Mouse (Mus musculus): Measurements from ENCODE around the gene Ppp1ca.

Gene Ppp1ca

DNA sequence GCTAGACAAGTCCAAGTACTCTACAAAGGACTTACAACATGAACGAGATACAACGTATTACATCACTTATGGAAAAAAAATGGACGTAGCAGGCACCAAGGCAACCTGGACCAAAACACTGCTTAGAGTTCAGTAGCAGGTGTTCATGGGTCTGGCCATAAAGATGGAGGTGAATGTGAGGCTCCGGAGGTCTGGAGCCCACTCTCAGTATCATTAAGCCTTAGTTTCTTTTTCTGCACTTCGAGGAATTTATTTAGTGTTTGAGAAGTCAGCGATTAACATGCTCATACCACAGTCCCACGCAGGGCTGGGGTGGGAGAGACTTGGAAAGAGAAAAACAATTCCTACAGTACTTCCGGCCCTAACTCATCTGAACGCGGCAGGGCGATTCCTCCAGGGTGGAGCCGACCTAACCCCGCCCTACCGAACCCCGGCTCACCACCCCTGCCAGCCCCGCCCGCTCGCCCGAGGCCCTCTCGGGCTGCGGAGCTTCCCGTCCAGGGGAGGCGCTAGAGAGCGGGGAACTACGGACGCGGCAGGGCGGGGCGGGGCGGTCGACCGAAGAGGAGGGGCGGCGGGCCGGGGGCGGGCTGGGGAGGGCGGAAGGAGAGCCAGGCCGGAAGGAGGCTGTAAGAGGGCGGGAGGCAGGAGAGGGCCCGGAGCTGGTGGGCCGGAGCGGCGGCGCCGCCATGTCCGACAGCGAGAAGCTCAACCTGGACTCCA lies at the start of gene Ppp1ca:
Ppp1ca (plus strand) TSS at position 538 of the 723 bp plus-strand sequence.
- DNase-seq (ENCODE audit: low read depth): peak; percentile 99

DNA sequence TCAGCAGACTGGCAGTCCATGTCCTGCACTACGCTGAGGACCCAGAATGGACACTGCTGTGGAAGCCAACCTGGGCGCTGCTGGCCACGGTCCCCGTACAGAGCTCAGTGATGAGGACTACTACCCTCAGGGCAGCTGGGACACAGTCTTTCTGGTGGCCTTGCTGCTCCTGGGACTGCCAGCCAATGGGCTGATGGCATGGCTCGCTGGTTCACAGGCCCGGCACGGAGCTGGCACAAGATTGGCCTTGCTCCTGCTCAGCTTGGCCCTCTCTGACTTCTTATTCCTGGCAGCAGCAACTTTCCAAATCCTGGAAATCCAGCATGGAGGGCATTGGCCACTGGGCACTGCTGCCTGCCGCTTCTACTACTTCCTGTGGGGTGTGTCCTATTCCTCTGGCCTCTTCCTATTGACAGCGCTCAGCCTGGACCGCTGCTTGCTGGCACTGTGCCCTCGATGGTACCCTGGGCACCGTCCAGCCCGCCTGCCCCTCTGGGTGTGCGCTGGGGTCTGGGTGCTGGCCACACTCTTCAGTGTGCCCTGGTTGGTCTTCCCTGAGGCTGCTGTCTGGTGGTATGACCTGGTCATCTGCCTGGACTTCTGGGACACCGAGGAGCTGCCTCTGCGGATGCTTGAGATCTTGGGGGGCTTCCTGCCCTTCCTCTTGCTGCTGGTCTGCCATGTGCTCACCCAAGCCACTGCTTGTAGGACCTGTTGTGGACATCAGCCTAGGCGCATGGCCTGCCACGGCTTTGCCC lies 49.3 kb upstream of the Ppp1ca start:
- no peak for DNase-seq (ENCODE audit: low read depth)

DNA sequence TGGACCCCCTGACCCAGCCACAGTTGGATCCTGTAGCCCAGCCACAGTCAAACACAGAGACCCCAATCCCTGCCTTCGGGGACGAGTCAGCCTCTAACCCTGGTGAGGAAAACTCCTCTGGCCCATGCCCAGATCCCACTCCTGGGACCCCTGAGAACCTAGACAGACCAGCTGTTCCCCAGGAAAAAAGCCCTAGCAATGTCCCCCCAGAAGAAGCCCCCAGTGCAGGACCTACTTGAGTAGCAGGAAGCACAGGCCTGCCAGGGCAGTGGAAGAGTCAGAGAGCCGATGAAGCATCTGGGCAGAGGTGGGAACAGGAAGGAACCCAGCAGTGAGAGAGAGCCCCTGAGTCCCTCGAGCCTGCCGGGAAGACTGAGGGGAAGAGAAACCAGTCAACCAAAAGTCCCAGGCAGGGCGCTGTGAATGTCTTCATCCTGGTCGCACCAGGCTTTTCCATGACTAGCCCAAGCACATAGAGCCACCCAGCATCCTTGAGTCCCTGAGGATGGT lies 48.1 kb upstream of the Ppp1ca start, which contains the start of gene Cabp4:
Cabp4 (minus strand) TSS at position 275 of the 510 bp plus-strand sequence.
- no peak for DNase-seq (ENCODE audit: low read depth)

DNA sequence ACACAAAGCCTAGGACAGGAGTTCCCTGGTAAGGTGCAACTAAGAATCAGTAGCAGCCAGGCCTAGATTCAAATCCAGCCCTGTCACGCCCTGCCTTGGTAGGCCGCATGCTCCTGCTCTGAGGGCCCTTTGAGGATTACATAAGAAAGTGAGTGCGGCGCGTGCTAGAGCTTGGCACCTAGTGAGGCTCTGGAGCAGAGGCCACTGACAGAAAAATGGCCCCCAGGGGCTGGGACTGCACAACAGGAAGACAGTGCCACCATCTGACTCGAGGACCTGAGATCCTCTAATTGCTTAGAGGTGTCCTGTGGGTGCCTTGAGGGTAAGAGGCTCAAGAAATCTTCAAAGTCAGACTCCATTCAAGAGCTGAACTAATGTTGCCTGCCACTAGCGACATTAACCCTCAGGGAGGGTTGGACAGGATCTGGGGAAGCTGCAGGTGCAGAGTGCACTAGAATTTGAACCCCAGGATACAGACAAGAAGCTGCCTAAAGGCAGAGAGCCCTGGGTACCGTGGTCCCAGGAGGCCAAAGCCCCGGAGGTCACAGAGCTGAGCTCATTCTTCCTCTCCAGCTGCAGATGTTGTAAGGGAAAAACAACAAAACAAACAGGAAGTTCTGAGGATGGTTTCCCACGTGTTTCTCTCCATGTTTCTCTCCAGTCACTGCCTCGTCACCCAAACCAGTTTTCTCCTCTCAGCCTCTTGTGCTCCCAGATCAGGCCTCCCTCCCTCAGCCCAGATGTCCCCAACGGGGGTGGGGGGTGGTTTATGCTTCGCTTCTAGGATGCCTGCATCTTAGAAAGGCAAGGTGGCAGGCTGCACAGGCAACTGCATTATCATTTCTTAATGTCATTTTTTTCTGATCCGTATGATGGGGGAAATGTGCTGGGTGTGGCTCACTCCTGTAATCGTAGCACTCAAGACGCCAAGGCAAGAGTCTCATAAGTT lies 47.0 kb upstream of the Ppp1ca start:
- DNase-seq (ENCODE audit: low read depth): no peak

DNA sequence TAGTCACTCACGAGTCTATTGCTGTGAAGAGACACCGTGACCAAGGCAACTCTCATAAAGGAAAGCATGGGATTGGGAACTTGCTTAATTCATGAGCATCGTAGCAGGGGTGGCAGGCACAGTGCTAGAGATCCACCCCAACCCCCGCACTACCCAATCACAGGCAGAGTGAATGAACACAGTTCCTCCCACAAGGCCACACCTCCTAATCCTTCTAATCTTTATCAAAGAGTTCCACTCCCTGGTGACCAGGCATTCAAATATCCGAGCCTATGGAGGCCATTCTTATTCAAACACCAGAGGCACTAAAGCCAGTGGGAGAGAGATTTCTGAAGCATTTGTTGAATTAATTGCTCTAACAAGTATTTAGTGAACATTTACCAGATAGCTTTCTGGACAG lies 45.9 kb upstream of the Ppp1ca start:
- DNase-seq (ENCODE audit: low read depth): no peak

DNA sequence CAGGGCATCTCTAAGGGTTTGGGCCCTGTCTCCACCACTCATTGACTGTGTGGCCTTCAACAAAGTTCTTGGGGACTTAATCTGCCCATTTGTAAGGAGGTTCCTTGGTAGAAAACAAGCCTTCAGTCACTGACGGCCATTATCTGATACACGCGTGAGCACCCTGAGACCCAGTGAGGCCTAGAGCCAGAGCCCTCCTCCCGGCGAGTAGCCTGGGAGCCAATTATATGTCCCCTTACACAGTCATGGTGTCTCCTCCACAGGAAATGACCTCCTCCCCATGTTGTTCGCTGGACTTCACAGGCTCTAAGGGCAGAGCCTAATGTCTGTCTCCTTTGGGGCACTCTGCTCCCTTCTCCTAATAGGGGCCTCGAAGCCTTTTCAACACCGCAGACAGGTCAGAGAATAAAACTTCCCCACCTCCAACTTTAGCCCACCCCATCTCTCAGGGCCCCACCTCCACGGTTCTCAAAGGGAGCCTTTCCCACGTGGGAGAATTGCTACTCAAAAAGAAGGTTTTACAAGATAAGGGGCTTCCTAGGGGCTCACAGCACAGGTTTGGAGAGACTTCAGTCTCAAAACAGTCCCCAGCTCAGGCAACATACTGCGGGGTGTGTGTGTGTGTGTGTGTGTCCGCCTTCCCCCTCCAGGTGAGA lies 45.4 kb upstream of the Ppp1ca start:
- no peak for DNase-seq (ENCODE audit: low read depth)

DNA sequence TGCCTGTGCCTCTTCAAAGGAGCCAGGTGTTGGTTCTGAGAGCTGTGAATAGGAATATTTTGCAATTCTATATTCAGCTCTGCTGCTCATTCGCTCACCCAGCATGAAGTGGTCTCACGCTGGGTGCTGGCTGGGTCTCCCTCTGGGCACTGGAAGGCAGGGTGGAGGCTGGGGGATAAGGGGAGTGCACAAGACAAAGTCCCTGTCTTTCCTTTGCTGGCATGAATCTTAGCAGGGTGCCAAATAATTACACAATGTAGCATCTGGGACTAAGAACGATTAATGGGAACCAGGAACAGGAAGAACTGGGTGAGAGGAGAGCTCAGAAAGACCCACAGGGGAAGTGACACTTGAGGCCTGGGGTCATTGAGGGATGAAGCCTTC lies 44.9 kb upstream of the Ppp1ca start:
- DNase-seq (ENCODE audit: low read depth): no peak

DNA sequence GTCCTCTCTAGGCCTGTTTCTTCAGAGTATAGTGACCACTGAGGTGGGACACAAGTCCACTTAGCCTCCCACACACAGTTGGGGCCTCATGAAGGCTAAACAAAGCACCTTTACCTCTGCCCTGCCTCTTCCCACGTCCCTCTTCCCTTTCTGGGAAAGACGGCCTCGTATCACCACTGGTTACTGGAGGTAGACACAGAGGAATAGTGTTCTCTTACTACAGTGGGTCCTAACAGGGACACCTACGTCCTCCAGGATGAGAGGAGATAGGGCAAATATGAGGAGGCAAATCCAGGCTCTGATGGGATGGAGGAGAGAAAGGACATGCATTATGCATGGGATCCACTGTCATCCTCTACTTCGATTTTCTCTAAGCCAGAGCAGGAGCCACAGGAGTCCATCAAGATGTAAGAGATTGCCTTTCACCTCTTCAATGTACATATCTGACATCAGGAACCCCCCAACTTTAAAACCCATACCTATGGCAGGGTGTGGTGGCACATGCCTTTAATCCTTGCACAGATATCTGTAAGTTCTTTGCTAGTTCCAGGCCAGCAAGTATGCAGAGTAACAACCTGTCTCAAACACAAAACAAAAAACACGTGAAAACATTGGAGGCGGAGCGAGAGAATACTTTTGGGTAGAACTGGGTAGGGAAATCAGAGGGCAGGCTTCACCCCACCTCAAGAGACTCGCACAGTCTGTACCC lies 43.9 kb upstream of the Ppp1ca start:
- DNase-seq (ENCODE audit: low read depth): no peak

DNA sequence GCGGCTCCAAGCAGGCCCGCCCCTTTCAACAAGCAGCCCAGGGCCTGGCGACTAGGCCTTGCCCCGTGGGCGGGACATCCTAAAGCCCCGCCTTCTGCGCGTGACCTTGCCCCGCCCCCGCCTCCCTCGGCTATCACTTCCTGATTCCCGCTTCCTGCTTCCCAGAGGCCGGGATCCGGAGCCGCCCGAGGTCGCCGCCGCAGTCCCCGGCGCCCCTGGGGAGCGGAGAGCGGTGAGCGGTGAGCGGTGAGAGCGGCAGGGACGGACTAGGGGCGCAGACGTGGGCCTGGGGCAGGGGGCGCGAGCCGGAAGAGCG lies 43.4 kb upstream of the Ppp1ca start, which contains the start of gene Coro1b:
Coro1b (plus strand) TSS at position 129 of the 316 bp plus-strand sequence.
- DNase-seq (ENCODE audit: low read depth): peak; percentile 99

DNA sequence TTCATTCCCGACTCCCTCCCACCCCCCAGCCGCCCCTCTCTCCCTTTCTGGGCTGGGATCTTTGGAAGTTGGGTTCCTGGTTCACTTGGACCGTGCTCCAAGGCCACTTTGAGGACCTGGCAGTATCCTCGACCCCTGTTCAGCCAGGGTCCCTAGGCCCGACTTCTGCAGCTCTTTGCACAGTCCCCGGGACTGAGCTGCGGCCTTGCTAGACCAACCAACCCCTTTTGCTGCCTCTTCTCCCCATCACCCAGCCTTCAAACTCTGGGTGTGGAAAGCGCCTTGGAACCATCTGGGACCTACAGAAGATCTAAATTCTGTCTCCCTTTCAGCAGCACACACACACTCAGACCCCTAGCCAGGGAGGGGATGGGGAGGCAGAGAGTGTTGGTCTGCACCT lies 43.0 kb upstream of the Ppp1ca start:
- DNase-seq (ENCODE audit: low read depth): peak; percentile 46

DNA sequence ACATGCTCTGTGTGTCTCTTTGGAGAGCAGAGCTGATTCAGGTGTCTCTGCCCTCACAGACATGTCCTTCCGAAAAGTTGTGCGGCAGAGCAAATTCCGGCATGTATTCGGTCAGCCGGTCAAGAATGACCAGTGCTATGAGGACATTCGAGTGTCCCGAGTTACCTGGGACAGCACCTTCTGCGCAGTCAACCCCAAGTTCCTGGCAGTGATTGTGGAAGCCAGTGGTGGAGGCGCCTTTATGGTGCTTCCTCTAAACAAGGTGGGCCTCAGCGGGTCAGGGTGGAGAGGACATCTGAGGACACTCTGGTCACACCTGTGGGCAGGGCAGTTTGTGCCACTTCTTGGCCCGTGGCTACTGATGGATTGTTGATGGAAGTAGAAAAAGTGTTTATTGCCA lies 42.6 kb upstream of the Ppp1ca start:
- no peak for DNase-seq (ENCODE audit: low read depth)

DNA sequence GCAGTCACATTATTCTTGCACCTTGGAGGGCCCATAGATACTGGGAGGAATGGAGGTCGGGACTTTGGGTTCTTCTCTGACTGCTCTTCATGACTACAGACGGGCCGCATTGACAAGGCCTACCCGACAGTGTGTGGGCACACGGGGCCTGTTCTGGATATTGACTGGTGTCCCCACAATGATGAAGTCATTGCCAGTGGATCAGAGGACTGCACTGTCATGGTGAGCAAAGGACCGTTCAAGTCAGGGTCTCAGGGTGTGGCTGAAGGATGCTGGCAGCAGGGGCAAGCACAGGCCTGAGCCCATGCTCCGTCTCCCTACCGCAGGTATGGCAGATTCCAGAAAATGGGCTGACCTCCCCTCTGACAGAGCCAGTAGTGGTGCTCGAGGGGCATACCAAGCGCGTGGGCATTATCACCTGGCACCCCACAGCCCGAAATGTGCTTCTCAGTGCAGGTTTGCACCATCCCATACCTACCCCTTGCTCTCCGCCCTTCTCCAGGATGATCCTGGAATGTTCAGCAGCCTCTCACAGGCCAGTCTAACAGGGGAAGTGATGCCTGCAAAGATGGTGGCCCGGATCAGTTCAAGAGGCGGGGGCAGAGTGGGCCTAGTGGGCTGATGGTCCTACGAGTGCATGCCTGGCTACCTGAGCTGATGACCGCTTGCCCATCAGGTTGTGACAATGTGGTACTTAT lies 42.0 kb upstream of the Ppp1ca start:
- no peak for DNase-seq (ENCODE audit: low read depth)

DNA sequence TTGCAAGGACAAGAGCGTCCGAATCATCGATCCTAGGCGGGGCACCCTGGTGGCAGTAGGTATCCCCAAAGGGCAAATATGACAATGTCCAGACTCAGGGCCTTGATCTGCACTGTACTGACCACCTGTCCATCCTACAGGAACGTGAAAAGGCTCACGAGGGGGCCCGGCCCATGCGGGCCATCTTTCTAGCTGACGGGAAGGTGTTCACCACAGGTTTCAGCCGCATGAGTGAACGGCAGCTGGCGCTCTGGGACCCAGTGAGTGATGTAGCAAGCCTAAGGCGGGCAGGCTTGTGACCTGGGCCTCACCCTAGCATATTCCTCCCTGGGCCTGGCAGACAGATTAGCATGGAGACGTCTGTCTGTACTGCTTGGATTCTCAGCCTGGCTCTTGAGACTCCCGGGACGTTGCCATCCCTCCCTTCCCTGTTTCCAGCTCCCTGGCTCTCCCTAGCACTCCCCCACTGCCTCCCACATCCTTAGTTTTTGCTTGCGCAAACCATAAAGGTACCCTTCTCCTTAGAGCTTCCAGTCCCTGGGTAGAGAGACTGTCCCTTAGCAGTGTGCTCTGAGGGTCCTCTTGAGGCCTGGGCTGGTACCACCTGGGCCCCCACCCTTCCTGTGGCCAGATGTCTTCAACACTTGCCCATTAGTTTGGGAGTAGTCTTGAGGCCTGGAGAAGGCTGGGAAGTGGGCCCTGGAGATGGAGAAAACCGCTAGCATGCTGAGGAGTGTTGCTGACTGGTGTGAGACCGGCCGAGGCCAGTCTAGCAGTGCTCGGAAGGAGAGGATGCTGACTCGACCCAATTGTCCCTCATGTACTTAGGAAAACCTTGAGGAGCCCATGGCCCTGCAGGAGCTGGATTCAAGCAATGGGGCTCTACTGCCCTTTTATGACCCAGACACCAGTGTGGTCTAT lies 41.0 kb upstream of the Ppp1ca start:
- no peak for DNase-seq (ENCODE audit: low read depth)

DNA sequence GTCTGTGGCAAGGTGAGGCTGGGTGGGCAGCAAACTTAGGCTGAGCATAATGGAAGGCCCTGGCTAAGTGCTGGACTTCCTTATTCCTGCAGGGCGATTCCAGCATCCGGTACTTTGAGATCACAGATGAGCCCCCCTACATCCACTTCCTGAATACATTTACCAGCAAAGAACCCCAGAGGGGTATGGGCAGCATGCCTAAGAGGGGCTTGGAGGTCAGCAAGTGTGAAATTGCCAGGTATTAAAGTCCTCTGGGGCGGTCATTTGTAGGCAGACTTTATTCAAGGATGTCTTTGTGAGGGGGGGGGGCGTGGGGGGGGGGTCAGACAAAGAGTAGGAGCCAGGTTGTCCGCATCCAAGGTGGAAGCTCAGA lies 40.4 kb upstream of the Ppp1ca start:
- DNase-seq (ENCODE audit: low read depth): no peak

DNA sequence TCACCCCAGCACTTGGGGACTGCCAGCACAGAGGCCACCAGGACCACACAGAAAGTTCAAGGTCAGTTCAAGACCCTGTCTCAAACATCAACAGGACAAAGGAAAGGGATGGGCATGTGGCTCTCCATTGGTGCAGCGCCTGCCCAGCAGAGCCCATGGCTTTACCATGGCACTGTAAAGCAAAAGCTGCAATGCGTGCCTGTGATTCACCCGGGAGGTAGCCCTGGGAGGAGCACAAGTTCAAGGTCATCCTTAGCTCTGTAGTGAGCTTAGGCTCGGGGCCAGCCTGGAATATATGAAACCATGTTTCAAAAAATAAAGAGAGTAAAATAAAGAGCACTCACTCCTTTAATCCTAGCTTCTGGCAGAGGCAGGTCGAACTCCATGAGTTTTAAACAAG lies 40.0 kb upstream of the Ppp1ca start:
- no peak for DNase-seq (ENCODE audit: low read depth)

DNA sequence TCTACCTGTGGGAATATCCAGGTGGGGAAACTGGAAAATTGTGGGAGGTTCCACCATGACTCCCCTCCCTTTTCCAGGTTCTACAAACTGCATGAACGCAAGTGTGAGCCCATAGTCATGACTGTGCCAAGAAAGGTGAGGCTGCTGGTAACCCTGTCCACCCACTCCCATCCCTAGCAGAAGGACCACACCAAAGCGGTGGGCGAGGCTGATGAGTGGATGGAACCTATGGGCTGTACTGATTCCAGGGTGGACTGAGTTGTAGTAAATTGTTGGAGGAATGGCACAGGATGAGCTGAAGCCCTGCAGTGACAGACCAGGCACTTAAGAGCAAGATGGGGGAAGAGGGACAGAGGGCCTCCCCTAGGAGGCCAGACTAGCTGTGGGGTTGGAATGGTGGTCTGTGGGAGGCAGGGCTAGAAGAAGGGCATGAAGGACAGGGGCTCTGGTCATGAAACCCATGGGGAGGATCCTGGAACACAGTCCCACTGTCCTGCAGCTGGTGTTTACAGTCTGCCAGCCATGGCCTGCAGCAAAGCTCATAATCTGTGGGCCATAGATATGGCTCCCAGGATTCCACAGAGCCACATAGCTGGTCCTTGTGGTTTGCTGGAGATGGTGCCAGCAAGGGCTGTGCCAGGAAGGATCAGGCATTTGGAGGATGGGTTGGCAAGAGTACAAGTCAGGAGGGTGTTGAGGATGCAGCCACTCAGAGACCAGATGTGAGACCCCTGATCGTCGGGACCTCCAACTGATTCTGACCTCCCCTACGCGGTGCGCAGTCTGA lies 39.2 kb upstream of the Ppp1ca start:
- DNase-seq (ENCODE audit: low read depth): no peak

DNA sequence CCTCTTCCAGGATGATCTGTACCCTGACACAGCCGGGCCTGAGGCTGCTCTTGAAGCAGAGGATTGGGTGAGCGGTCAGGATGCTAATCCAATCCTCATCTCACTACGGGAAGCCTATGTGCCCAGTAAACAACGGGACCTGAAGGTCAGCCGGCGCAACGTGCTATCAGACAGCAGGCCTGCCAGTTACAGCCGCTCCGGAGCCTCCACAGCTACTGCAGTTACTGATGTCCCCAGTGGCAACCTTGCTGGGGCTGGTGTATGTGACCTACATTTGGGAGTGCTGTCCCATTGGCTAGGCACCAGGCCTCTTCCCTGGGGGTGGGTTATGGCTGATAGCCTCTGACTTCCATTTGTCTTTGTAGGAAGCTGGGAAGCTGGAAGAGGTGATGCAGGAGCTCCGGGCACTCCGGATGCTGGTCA lies 38.6 kb upstream of the Ppp1ca start, which contains the start of gene Ptprcap:
Ptprcap (plus strand) TSS at position 373 of the 423 bp plus-strand sequence.
- DNase-seq (ENCODE audit: low read depth): no peak

DNA sequence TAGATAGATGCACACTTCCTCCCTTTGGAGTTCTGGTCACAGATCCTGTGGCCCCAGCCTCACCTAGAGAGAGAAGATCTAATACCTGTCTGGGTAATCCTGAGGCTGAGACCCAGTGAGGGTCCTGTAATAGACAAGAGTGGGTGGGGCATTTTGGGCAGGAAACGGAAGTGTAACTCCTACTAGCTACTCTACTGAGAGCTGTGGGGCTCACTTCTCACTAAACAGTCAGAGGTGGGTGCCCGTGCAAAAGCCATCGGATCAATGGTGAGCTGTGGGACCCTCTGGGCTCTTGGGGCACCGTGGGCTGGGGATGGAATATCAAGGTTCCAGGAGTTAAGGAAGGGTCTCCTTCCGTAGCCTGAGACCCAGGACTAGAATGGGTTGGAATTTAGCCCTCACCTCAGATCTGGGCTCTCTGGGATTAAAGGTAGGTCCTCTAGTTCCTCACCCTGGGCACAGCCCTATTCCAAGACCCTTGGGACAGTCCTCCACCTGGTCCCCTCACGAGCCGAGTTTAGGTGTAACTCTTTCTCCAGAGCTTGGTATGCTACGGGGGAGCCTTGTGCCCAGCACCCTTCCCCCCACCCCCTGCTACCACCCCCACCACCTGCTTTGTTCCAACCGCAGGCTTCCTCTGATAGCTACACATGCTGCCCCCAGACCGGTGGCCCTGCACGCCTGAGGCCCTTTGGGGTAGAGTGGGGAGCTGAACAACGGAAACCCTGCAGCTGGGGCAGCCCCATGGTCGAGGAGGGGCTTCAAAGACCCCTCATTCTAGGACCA lies 37.2 kb upstream of the Ppp1ca start:
- no peak for DNase-seq (ENCODE audit: low read depth)

Measured in NIH3T3 (cell line).